Mouse (Mus musculus) myocyte (in vitro differentiated cells): ENCODE results near the gene Stx4a. TPM values are rescaled to one million over a fixed set of nuclear protein-coding genes. Genes with fewer than 3 reads are reported as not detected.

Source experiments
- H3K27me3 ChIP-seq: one replicate; pipeline ENCODE4 v1.6.1; 2011; ENCODE audit not compliant: control insufficient read depth, insufficient read depth, insufficient read length
- H3K36me3 ChIP-seq: one replicate; pipeline ENCODE4 v1.6.1; 2011; ENCODE audit not compliant: control insufficient read depth, insufficient read depth
- H3K4me2 ChIP-seq: one replicate; pipeline ENCODE4 v1.6.1; 2011; ENCODE audit warnings: low read depth, control low read depth
- H3K4me3 ChIP-seq: one replicate; pipeline ENCODE4 v1.5.1; 2011; ENCODE audit warnings: mild to moderate bottlenecking, control low read depth, moderate library complexity
- H3K79me2 ChIP-seq: one replicate; pipeline ENCODE4 v1.6.1; 2011; ENCODE audit not compliant: control insufficient read depth, insufficient read depth
- H3ac ChIP-seq: one replicate; pipeline ENCODE4 v1.6.1; 2011; ENCODE audit not compliant: control insufficient read depth, insufficient read length
- POLR2A ChIP-seq: IDR thresholded peaks from one replicate; pipeline ENCODE4 v1.6.1; 2011; ENCODE audit warnings: low read depth, mild to moderate bottlenecking, control low read depth, moderate library complexity; ENCODE audit not compliant: insufficient read length
- polyA plus RNA-seq: library from polyadenylated mRNA; unstranded; fragments of >200 nt; fragmentation: generic; extraction: Trizol; gene quantifications from one replicate; pipeline ENCODE4 v1.2.1, GENCODE M21; 2012; ENCODE audit warnings: missing spikeins

The Stx4a gene
- polyA plus RNA-seq, 1 experiment: 73.0 TPM

DNA sequence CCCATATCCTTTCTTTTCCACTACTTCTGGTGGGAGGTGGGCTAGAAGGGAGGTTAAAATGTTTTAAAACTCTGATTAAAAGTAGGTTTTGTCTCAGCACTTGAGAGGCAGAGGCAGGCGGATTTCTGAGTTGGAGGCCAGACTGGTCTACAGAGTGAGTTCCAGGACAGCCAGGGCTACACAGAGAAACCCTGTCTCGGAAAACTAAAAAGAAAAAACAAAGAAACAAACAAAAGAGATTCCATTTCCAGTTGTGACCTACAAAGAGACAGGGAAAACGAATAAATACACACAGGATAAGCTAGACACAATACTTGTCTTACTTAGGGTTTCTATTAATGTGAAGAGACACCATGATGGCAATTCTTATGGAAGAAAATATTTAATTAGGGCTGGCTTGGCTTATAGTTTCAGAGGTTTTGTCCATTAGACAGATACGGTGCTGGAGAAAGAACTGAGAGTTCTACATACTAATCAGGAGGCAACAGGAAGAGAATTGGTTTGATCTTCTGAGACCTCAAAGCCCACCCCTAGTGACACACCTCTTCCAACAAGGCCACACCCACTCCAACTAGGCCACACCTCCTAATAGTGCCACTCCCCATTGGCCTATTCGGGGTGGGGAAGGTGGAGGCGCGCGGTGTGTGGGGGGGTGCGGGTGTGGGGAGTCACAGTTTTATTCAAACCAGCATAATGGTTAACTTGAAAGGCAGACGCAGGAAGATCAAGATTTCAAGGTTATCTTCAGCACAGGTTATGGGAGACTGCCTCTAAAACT is 74.3 kb downstream of the Stx4a start:
- H3K27me3 ChIP-seq: no peaks in the 10 kb centered on the region
- H3ac ChIP-seq: no peak overlapping the region
- H3K79me2 ChIP-seq: no peaks in the 10 kb centered on the region
- no peak overlapping the region for H3K4me3 ChIP-seq
- no peak for TF ChIP-seq POLR2A
- H3K36me3 ChIP-seq: no peaks in the 10 kb centered on the region
- H3K4me2 ChIP-seq: no peak overlapping the region

Other genes with a start within 250 kb of the Stx4a start
- gene Ccdc189, start 235.7 kb upstream of the Stx4a start, polyA plus RNA-seq: 6.1 TPM
- gene Rnf40, start 235.5 kb upstream of the Stx4a start, polyA plus RNA-seq: 32.2 TPM
- gene Zfp629, start 208.5 kb upstream of the Stx4a start, polyA plus RNA-seq: 6.3 TPM
- 94.7 TPM for gene Bcl7c, start 115.4 kb upstream of the Stx4a start, polyA plus RNA-seq
- gene Ctf1, start 111.6 kb upstream of the Stx4a start, polyA plus RNA-seq: 8.9 TPM
- gene Ctf2, start 92.1 kb upstream of the Stx4a start, polyA plus RNA-seq: 0.14 TPM
- 11.9 TPM for gene Fbxl19, start 79.8 kb upstream of the Stx4a start, polyA plus RNA-seq
- gene Orai3, start 54.5 kb upstream of the Stx4a start, polyA plus RNA-seq: 16.3 TPM
- gene Setd1a, start 47.6 kb upstream of the Stx4a start, polyA plus RNA-seq: 13.7 TPM
- 1.4 TPM for gene Gm49388, start 38.7 kb upstream of the Stx4a start, polyA plus RNA-seq
- 15.0 TPM for gene Hsd3b7, start 23.7 kb upstream of the Stx4a start, polyA plus RNA-seq
- gene Stx1b, start 255 bp downstream of the Stx4a start, polyA plus RNA-seq: 0.20 TPM
- 16.7 TPM for gene Zfp646, start 51.9 kb downstream of the Stx4a start, polyA plus RNA-seq
- gene Zfp668, start 52.5 kb downstream of the Stx4a start, polyA plus RNA-seq: 7.9 TPM
- gene Prss53, start 66.7 kb downstream of the Stx4a start, polyA plus RNA-seq: 0.74 TPM
- not detected for gene Gm21974, start 71.2 kb downstream of the Stx4a start, polyA plus RNA-seq
- gene Vkorc1, start 71.3 kb downstream of the Stx4a start, polyA plus RNA-seq: 65.9 TPM
- 53.2 TPM for gene Bckdk, start 79.8 kb downstream of the Stx4a start, polyA plus RNA-seq
- gene Kat8, start 88.2 kb downstream of the Stx4a start, polyA plus RNA-seq: 26.4 TPM
- 0.06 TPM for gene Prss8, start 105.8 kb downstream of the Stx4a start, polyA plus RNA-seq
- 10.6 TPM for gene Prss36, start 122.4 kb downstream of the Stx4a start, polyA plus RNA-seq
- gene Fus, start 143.2 kb downstream of the Stx4a start, polyA plus RNA-seq: 231 TPM
- 3.9 TPM for gene Pycard, start 169.6 kb downstream of the Stx4a start, polyA plus RNA-seq
- gene Trim72, start 179.7 kb downstream of the Stx4a start, polyA plus RNA-seq: 468 TPM
- 0.14 TPM for gene Itgam, start 238.3 kb downstream of the Stx4a start, polyA plus RNA-seq
- not detected for gene Gm49368, start 238.4 kb downstream of the Stx4a start, polyA plus RNA-seq